Mouse (Mus musculus): ENCODE data around the gene Lrrc8d. TPM values are rescaled to one million over a fixed set of nuclear protein-coding genes. Genes with fewer than 3 reads are reported as not detected.
"Not testable (repeated sequence)": the region's sequence is repeated elsewhere in the genome, so short reads cannot be mapped to it uniquely, and the experiment has no call there.

Gene Lrrc8d
- polyA plus RNA-seq, 1 experiment = 16.0 TPM

GRCm38 (mm10) chr5:105684861-105685600 is 14.7 kb upstream of the Lrrc8d start:
- DNase-seq (ENCODE audit: extremely low spot score in 1 of 2, low spot score in 1 of 2) = peak; percentile 46 to 93

GRCm38 (mm10) chr5:105685780-105686305 is 13.9 kb upstream of the Lrrc8d start:
- not testable (repeated sequence) for DNase-seq (ENCODE audit: extremely low spot score in 1 of 2, low spot score in 1 of 2)

- no peak for DNase-seq (ENCODE audit: extremely low spot score in 1 of 2, low spot score in 1 of 2)
Observed at GRCm38 (mm10) chr5:105686331-105686995, 13.3 kb upstream of the Lrrc8d start.

- DNase-seq (ENCODE audit: extremely low spot score in 1 of 2, low spot score in 1 of 2) = peak; percentile 37 to 59
Observed at GRCm38 (mm10) chr5:105690502-105691454, 9.0 kb upstream of the Lrrc8d start.

GRCm38 (mm10) chr5:105691645-105692044 is 8.1 kb upstream of the Lrrc8d start:
- DNase-seq (ENCODE audit: extremely low spot score in 1 of 2, low spot score in 1 of 2) = no peak

- no peak for DNase-seq (ENCODE audit: extremely low spot score in 1 of 2, low spot score in 1 of 2)
Observed at GRCm38 (mm10) chr5:105694339-105694930, 5.3 kb upstream of the Lrrc8d start.

- no peak for DNase-seq (ENCODE audit: extremely low spot score in 1 of 2, low spot score in 1 of 2)
Observed at GRCm38 (mm10) chr5:105696049-105696448, 3.7 kb upstream of the Lrrc8d start.

- DNase-seq (ENCODE audit: extremely low spot score in 1 of 2, low spot score in 1 of 2) = no peak
Observed at GRCm38 (mm10) chr5:105697886-105698285, 1.9 kb upstream of the Lrrc8d start.

- DNase-seq (ENCODE audit: extremely low spot score in 1 of 2, low spot score in 1 of 2) = no peak
Observed at GRCm38 (mm10) chr5:105698694-105699093, 1.1 kb upstream of the Lrrc8d start.

GRCm38 (mm10) chr5:105700070-105700851 is 492 bp downstream of the Lrrc8d start:
- DNase-seq (ENCODE audit: extremely low spot score in 1 of 2, low spot score in 1 of 2) = peak; percentile 38 to 68

- no peak for DNase-seq (ENCODE audit: extremely low spot score in 1 of 2, low spot score in 1 of 2)
Observed at GRCm38 (mm10) chr5:105701326-105701725, 1.6 kb downstream of the Lrrc8d start.

GRCm38 (mm10) chr5:105701844-105702243 is 2.1 kb downstream of the Lrrc8d start:
- no peak for DNase-seq (ENCODE audit: extremely low spot score in 1 of 2, low spot score in 1 of 2)

- no peak for DNase-seq (ENCODE audit: extremely low spot score in 1 of 2, low spot score in 1 of 2)
Observed at GRCm38 (mm10) chr5:105702580-105703285, 3.0 kb downstream of the Lrrc8d start.

- no peak for DNase-seq (ENCODE audit: extremely low spot score in 1 of 2, low spot score in 1 of 2)
Observed at GRCm38 (mm10) chr5:105703286-105703655, 3.5 kb downstream of the Lrrc8d start.

GRCm38 (mm10) chr5:105704573-105704972 is 4.8 kb downstream of the Lrrc8d start:
- peak in 1 of 2 experiments; percentile 26 for DNase-seq (ENCODE audit: extremely low spot score in 1 of 2, low spot score in 1 of 2)

GRCm38 (mm10) chr5:105706635-105707034 is 6.9 kb downstream of the Lrrc8d start:
- no peak for DNase-seq (ENCODE audit: extremely low spot score in 1 of 2, low spot score in 1 of 2)

GRCm38 (mm10) chr5:105708276-105708675 is 8.5 kb downstream of the Lrrc8d start:
- DNase-seq (ENCODE audit: extremely low spot score in 1 of 2, low spot score in 1 of 2) = no peak

- no peak for DNase-seq (ENCODE audit: extremely low spot score in 1 of 2, low spot score in 1 of 2)
Observed at GRCm38 (mm10) chr5:105710473-105710872, 10.7 kb downstream of the Lrrc8d start.

GRCm38 (mm10) chr5:105714446-105714845 is 14.7 kb downstream of the Lrrc8d start:
- no peak for DNase-seq (ENCODE audit: extremely low spot score in 1 of 2, low spot score in 1 of 2)

Measured in frontal cortex, adult 2 months (tissue).